Mouse (Mus musculus) limb, embryonic 15.5 days (tissue): Measurements from ENCODE around the gene Zfyve28. TPM values are rescaled to one million over a fixed set of nuclear protein-coding genes. Genes with fewer than 3 reads are reported as not detected.

Experiments
- ATAC-seq: fragments of 200-750 bp; cut with Nextera tagmentation; 2 replicates; pipeline ENCODE4 v1.8.0; 2017; ENCODE audit warnings: low read depth, moderate TSS enrichment; ENCODE audit not compliant: insufficient number of reproducible peaks, low FRiP score, low TSS enrichment
- H3K27ac ChIP-seq: fragments of 300-500 bp; sonication (generic); 2 replicates; pipeline ENCODE4 v1.5.1; 2015; ENCODE audit warnings: moderate library complexity, mild to moderate bottlenecking, inconsistent platforms
- H3K27me3 ChIP-seq: fragments of 300-500 bp; sonication (generic); 2 replicates; pipeline ENCODE4 v1.6.1; 2015; ENCODE audit warnings: inconsistent platforms
- H3K36me3 ChIP-seq: fragments of 300-500 bp; sonication (generic); 2 replicates; pipeline ENCODE4 v1.6.1; 2015; ENCODE audit warnings: inconsistent platforms
- H3K4me1 ChIP-seq: fragments of 300-500 bp; sonication (generic); 2 replicates; pipeline ENCODE4 v1.6.1; 2015; ENCODE audit warnings: inconsistent platforms
- H3K4me2 ChIP-seq: fragments of 300-500 bp; sonication (generic); 2 replicates; pipeline ENCODE4 v1.6.1; 2015; ENCODE audit warnings: mild to moderate bottlenecking, inconsistent platforms
- H3K4me3 ChIP-seq: fragments of 300-500 bp; sonication (generic); 2 replicates; pipeline ENCODE4 v1.5.1; 2015; ENCODE audit warnings: mild to moderate bottlenecking, inconsistent platforms
- H3K9ac ChIP-seq: fragments of 300-500 bp; sonication (generic); 2 replicates; pipeline ENCODE4 v1.6.1; 2015; ENCODE audit warnings: inconsistent platforms
- H3K9me3 ChIP-seq: fragments of 300-500 bp; sonication (generic); 2 replicates; pipeline ENCODE4 v1.6.1; 2016; ENCODE audit warnings: inconsistent platforms
- WGBS: fragments of 180-500 bp; shearing (Covaris S2); methylation state at CpG from one replicate; pipeline ENCODE4 v1.1.7; 2015; 5-methylcytosine and 5-hydroxymethylcytosine counted together
- polyA plus RNA-seq: library from polyadenylated mRNA; unstranded; fragments of >200 nt; fragmentation: Nextera tagmentation; extraction: Ambion mirVana; gene quantifications from 2 replicates; pipeline ENCODE4 v1.2.1, GENCODE M21; 2015

The Zfyve28 gene
- polyA plus RNA-seq, 1 experiment from 2014 or later: 1.1 TPM

- Histone ChIP-seq H3K4me3 (no peak overlapping the region), H3K9me3 (no peaks in the 10 kb centered on the region), H3K4me2 (no peak overlapping the region), H3K27me3 (no peaks in the 10 kb centered on the region), H3K27ac (no peak overlapping the region), H3K4me1 (no peaks in the 10 kb centered on the region), H3K9ac (no peak overlapping the region), H3K36me3 (no peaks in the 10 kb centered on the region)
- WGBS: 71% methylated on average over 3 of the region's 3 CpGs
- no peak for ATAC-seq
Observed at GRCm38 (mm10) chr5:34309016-34309415, 20.8 kb upstream of the Zfyve28 start.

GRCm38 (mm10) chr5:34302377-34302776 lies 14.1 kb upstream of the Zfyve28 start:
- H3K4me1 ChIP-seq: no peaks in the 10 kb centered on the region

GRCm38 (mm10) chr5:34298937-34299535 lies 10.8 kb upstream of the Zfyve28 start:
- Histone ChIP-seq H3K27ac (no peak overlapping the region), H3K4me1 (0 out of 2 replicates have a peak, but pooled peaks cover 2% of the 10 kb centered on the region), H3K9me3 (no peaks in the 10 kb centered on the region), H3K4me3 (no peak overlapping the region), H3K4me2 (no peak overlapping the region), H3K36me3 (no peaks in the 10 kb centered on the region), H3K9ac (no peak overlapping the region), H3K27me3 (0 out of 2 replicates have a peak, but pooled peaks cover 10% of the 10 kb centered on the region)
- no peak for ATAC-seq
- WGBS: 80% methylated on average over 10 of the region's 10 CpGs

More at GRCm38 (mm10) chr5:34302377-34302776, 14.1 kb upstream of the Zfyve28 start:
- WGBS: 67% methylated on average over 7 of the region's 7 CpGs
- Histone ChIP-seq H3K27ac (no peak overlapping the region), H3K27me3 (0 out of 2 replicates have a peak, but pooled peaks cover 10% of the 10 kb centered on the region), H3K36me3 (no peaks in the 10 kb centered on the region), H3K4me2 (no peak overlapping the region), H3K9me3 (no peaks in the 10 kb centered on the region), H3K4me3 (no peak overlapping the region), H3K9ac (no peak overlapping the region)
- ATAC-seq: no peak

- no peak overlapping the region for H3K4me2 ChIP-seq
- H3K36me3 ChIP-seq: no peaks in the 10 kb centered on the region
- no peak for ATAC-seq
- no peak overlapping the region for H3K4me3 ChIP-seq
- H3K4me1 ChIP-seq: 0 out of 2 replicates have a peak, but pooled peaks cover 3% of the 10 kb centered on the region
- H3K9me3 ChIP-seq: no peaks in the 10 kb centered on the region
- WGBS: 39% methylated on average over 4 of the region's 4 CpGs
- H3K9ac ChIP-seq: no peak overlapping the region
- no peak overlapping the region for H3K27ac ChIP-seq
- H3K27me3 ChIP-seq: 0 out of 2 replicates have a peak, but pooled peaks cover 10% of the 10 kb centered on the region
Observed at GRCm38 (mm10) chr5:34298061-34298460, 9.8 kb upstream of the Zfyve28 start.

- Histone ChIP-seq H3K9ac (no peak overlapping the region), H3K27ac (no peak overlapping the region), H3K9me3 (no peaks in the 10 kb centered on the region), H3K36me3 (no peaks in the 10 kb centered on the region), H3K4me1 (0 out of 2 replicates have a peak, but pooled peaks cover 3% of the 10 kb centered on the region), H3K4me2 (no peak overlapping the region), H3K27me3 (peaks cover 25% of the 10 kb centered on the region; the same call in 1 of the 2 replicates), H3K4me3 (no peak overlapping the region)
- WGBS: 94% methylated on average over 2 of the region's 2 CpGs
- ATAC-seq: no peak
Observed at GRCm38 (mm10) chr5:34295141-34295540, 6.9 kb upstream of the Zfyve28 start.

GRCm38 (mm10) chr5:34294696-34295095 lies 6.4 kb upstream of the Zfyve28 start:
- Histone ChIP-seq H3K9ac (no peak overlapping the region), H3K27me3 (peaks cover 25% of the 10 kb centered on the region), H3K36me3 (no peaks in the 10 kb centered on the region), H3K4me1 (0 out of 2 replicates have a peak, but pooled peaks cover 3% of the 10 kb centered on the region), H3K4me2 (no peak overlapping the region), H3K4me3 (no peak overlapping the region), H3K27ac (no peak overlapping the region), H3K9me3 (no peaks in the 10 kb centered on the region)
- WGBS: 39% methylated on average over 2 of the region's 2 CpGs
- ATAC-seq: no peak

GRCm38 (mm10) chr5:34293363-34293762 lies 5.1 kb upstream of the Zfyve28 start:
- Histone ChIP-seq H3K27me3 (peaks cover 32% of the 10 kb centered on the region), H3K4me1 (peaks cover 6% of the 10 kb centered on the region), H3K36me3 (no peaks in the 10 kb centered on the region), H3K4me3 (no peak overlapping the region), H3K4me2 (no peak overlapping the region), H3K9me3 (no peaks in the 10 kb centered on the region), H3K9ac (no peak overlapping the region), H3K27ac (no peak overlapping the region)
- ATAC-seq: no peak
- WGBS: 75% methylated on average over 6 of the region's 6 CpGs

GRCm38 (mm10) chr5:34289286-34289685 lies 1.0 kb upstream of the Zfyve28 start:
- Histone ChIP-seq H3K4me3 (no peak overlapping the region), H3K9me3 (no peaks in the 10 kb centered on the region), H3K4me1 (peaks cover 26% of the 10 kb centered on the region), H3K27ac (no peak overlapping the region), H3K36me3 (no peaks in the 10 kb centered on the region), H3K9ac (no peak overlapping the region), H3K27me3 (peaks cover 69% of the 10 kb centered on the region), H3K4me2 (no peak overlapping the region)
- no peak for ATAC-seq
- WGBS: 53% methylated on average over 2 of the region's 2 CpGs

GRCm38 (mm10) chr5:34287838-34288145 lies 457 bp downstream of the Zfyve28 start:
- ATAC-seq: no peak
- no peaks in the 10 kb centered on the region for H3K36me3 ChIP-seq
- H3K4me3 ChIP-seq: peak overlapping the region; percentile 60
- H3K9me3 ChIP-seq: no peaks in the 10 kb centered on the region
- peak overlapping the region; percentile 97 for H3K4me2 ChIP-seq
- 0 out of 2 replicates have a peak overlapping the region, but pooled peaks have one; percentile 1 for H3K9ac ChIP-seq
- no peak overlapping the region for H3K27ac ChIP-seq
- peaks cover 80% of the 10 kb centered on the region for H3K27me3 ChIP-seq
- peaks cover 24% of the 10 kb centered on the region for H3K4me1 ChIP-seq
- WGBS: 2% methylated on average over 18 of the region's 18 CpGs

- no peak overlapping the region for H3K9ac ChIP-seq
- H3K4me1 ChIP-seq: peaks cover 24% of the 10 kb centered on the region
- H3K4me2 ChIP-seq: peak overlapping the region; percentile 97
- no peak for ATAC-seq
- peaks cover 77% of the 10 kb centered on the region for H3K27me3 ChIP-seq
- 1% methylated on average over 54 of the region's 54 CpGs for WGBS
- H3K27ac ChIP-seq: no peak overlapping the region
- H3K4me3 ChIP-seq: peak overlapping the region; percentile 60
- no peaks in the 10 kb centered on the region for H3K36me3 ChIP-seq
- no peaks in the 10 kb centered on the region for H3K9me3 ChIP-seq
Observed at GRCm38 (mm10) chr5:34287001-34287837, 1.0 kb downstream of the Zfyve28 start.

- H3K9me3 ChIP-seq: no peaks in the 10 kb centered on the region
- peaks cover 82% of the 10 kb centered on the region for H3K27me3 ChIP-seq
- no peak overlapping the region for H3K9ac ChIP-seq
- ATAC-seq: no peak
- H3K4me1 ChIP-seq: peaks cover 24% of the 10 kb centered on the region
- H3K27ac ChIP-seq: no peak overlapping the region
- H3K4me3 ChIP-seq: peak overlapping the region; percentile 60; the same call in 1 of the 2 replicates
- H3K4me2 ChIP-seq: peak overlapping the region; percentile 97; the same call in 1 of the 2 replicates
- H3K36me3 ChIP-seq: no peaks in the 10 kb centered on the region
- WGBS: 2% methylated on average over 11 of the region's 11 CpGs
Observed at GRCm38 (mm10) chr5:34286516-34286915, 1.7 kb downstream of the Zfyve28 start.

GRCm38 (mm10) chr5:34285285-34285684 lies 3.0 kb downstream of the Zfyve28 start:
- Histone ChIP-seq H3K9me3 (no peaks in the 10 kb centered on the region), H3K27me3 (peaks cover 71% of the 10 kb centered on the region), H3K4me2 (no peak overlapping the region), H3K36me3 (no peaks in the 10 kb centered on the region), H3K9ac (no peak overlapping the region), H3K4me1 (peaks cover 24% of the 10 kb centered on the region), H3K4me3 (no peak overlapping the region), H3K27ac (no peak overlapping the region)
- ATAC-seq: no peak
- WGBS: 85% methylated on average over 2 of the region's 2 CpGs
